Mouse (Mus musculus) thymus, adult 2 months (tissue): ENCODE results near the gene Adam34.
"Not testable (repeated sequence)": the region's sequence is repeated elsewhere in the genome, so short reads cannot be mapped to it uniquely, and the experiment has no call there.

Experiments
- CTCF ChIP-seq: fragments of 200-500 bp; IDR thresholded peaks from 2 replicates; pipeline ENCODE4 v1.5.1; 2012; ENCODE audit warnings: mild to moderate bottlenecking, control low read depth, low read length, moderate library complexity, borderline replicate concordance; ENCODE audit not compliant: control insufficient read depth, poor library complexity, insufficient read depth; ENCODE audit errors: extremely low read depth
- POLR2A ChIP-seq: fragments of 200-500 bp; IDR thresholded peaks from 2 replicates; pipeline ENCODE4 v1.6.1; 2012; ENCODE audit warnings: mild to moderate bottlenecking, low read length, control low read depth, moderate library complexity; ENCODE audit not compliant: control insufficient read depth, poor library complexity, insufficient read depth; ENCODE audit errors: extremely low read depth

DNA sequence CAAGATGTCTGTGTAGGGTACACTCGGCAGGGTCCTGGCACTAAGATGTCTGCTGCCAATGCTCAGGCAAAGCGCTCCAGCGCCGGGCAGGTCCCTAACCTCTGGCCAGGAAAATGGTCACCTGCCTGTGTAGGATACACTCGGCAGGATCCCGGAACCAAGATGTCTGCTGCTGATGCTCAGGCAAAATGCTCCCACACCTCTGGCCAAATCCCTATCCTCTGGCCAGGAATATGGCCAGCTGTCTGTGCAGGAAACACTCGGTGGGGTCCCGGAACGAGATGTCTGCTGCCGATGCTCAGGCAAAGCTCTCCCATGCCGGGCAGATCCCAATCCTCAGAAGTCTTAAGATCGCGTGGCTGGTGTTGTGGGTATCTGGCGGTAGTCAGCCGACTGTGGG, 106.7 kb downstream of the Adam34 start:
- TF ChIP-seq POLR2A, CTCF: not testable (repeated sequence)
